Mouse (Mus musculus) spleen, adult 2 months (tissue): Measurements from ENCODE around the gene Tubb5.

Source experiments
- CTCF ChIP-seq: fragments of 200-500 bp; IDR thresholded peaks from 2 replicates; pipeline ENCODE4 v1.5.1; 2011; ENCODE audit warnings: mild to moderate bottlenecking, inconsistent platforms; ENCODE audit not compliant: insufficient read depth, insufficient read length, insufficient replicate concordance; ENCODE audit errors: extremely low read depth
- POLR2A ChIP-seq: fragments of 200-500 bp; IDR thresholded peaks from 2 replicates; pipeline ENCODE4 v1.6.1; 2011; ENCODE audit warnings: low read depth, low read length, inconsistent platforms

GRCm38 (mm10) chr17:35860831-35861197 lies 22.7 kb upstream of the Tubb5 start:
- no peak for TF ChIP-seq CTCF
- TF ChIP-seq POLR2A, result no peak
